Mouse (Mus musculus): ENCODE data around the gene Rere. TPM values are rescaled to one million over a fixed set of nuclear protein-coding genes. Genes with fewer than 3 reads are reported as not detected.
"Not testable (repeated sequence)": the region's sequence is repeated elsewhere in the genome, so short reads cannot be mapped to it uniquely, and the experiment has no call there.

Rere gene
- polyA plus RNA-seq, 2 experiments: 4.8 to 5.1 TPM

DNA sequence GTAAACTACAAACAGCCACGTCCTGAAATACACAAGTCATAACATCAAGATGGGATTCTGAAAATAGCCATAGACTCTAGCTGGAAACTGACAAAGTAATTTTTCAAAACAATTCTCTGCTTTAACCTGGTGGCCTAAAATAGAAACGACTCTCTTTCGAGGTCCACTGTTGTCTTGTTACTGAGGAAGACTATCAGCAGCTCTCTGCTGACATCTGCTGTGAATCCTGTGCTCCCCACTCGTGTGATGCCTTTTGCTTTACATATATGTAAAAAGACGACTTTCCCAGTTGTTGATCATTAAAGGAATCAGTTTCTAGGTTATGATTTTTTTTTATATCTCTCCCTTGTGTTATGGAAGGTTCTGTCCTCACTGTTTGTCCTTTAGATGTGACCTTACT is 194.8 kb downstream of the Rere start:
- TF ChIP-seq CTCF (IDR thresholded peaks at IDR 0.05; ENCODE audit: low read depth): peak; percentile 37; the same call in 1 of the 2 replicates
- TF ChIP-seq EP300 (IDR thresholded peaks at IDR 0.05; ENCODE audit: low read depth): no peak
- Histone ChIP-seq H3K9me3 (ENCODE audit: control insufficient read depth, low read length) (no peaks in the 10 kb centered on the region), H3K4me2 (ENCODE audit: low read depth) (no peak overlapping the region), H3K27me3 (ENCODE audit: control insufficient read depth, insufficient read depth, low read length) (no peaks in the 10 kb centered on the region), H3K4me1 (replicated peaks; ENCODE audit: control insufficient read depth in 2 of 2, insufficient read depth in 2 of 2, low read length in 1 of 2) (peaks cover 2 to 5% of the 10 kb centered on the region in 2 experiments; a peak in 1 of 4 replicates), H3K27ac (no peak overlapping the region), H3K9ac (replicated peaks) (no peak overlapping the region), H3K36me3 (replicated peaks; ENCODE audit: control insufficient read depth, insufficient read depth, low read depth) (no peaks in the 10 kb centered on the region; the same call in 1 of the 2 replicates), H3K4me3 (ENCODE audit: insufficient read depth in 1 of 2, low read depth in 2 of 2, low read length in 2 of 2) (no peak overlapping the region)
- ATAC-seq (ENCODE audit: insufficient read depth) (no peak), DNase-seq (ENCODE audit: low read depth in 3 of 3, low spot score in 3 of 3) (no peak)
- 45% methylated on average over 5 of the region's 5 CpGs for WGBS (ENCODE audit: insufficient replicate concordance)

GRCm38 (mm10) chr4:150478006-150478405 is 196.6 kb downstream of the Rere start:
- H3K4me1 ChIP-seq (replicated peaks; ENCODE audit: control insufficient read depth in 2 of 2, insufficient read depth in 2 of 2, low read length in 1 of 2): peaks cover 2 to 5% of the 10 kb centered on the region in 2 experiments; a peak in 1 of 4 replicates
- no peaks in the 10 kb centered on the region for H3K27me3 ChIP-seq (ENCODE audit: control insufficient read depth, insufficient read depth, low read length)
- H3K9ac ChIP-seq (replicated peaks): no peak overlapping the region
- ATAC-seq (ENCODE audit: insufficient read depth): no peak
- H3K36me3 ChIP-seq (replicated peaks; ENCODE audit: control insufficient read depth, insufficient read depth, low read depth): no peaks in the 10 kb centered on the region; the same call in 1 of the 2 replicates
- no peak for TF ChIP-seq CTCF (IDR thresholded peaks at IDR 0.05; ENCODE audit: low read depth)
- TF ChIP-seq EP300 (IDR thresholded peaks at IDR 0.05; ENCODE audit: low read depth): no peak
- DNase-seq (ENCODE audit: low read depth in 3 of 3, low spot score in 3 of 3): no peak
- H3K4me3 ChIP-seq (ENCODE audit: insufficient read depth in 1 of 2, low read depth in 2 of 2, low read length in 2 of 2): no peak overlapping the region
- no peak overlapping the region for H3K4me2 ChIP-seq (ENCODE audit: low read depth)
- H3K9me3 ChIP-seq (ENCODE audit: control insufficient read depth, low read length): no peaks in the 10 kb centered on the region
- no peak overlapping the region for H3K27ac ChIP-seq
- 37% methylated on average over 6 of the region's 6 CpGs for WGBS (ENCODE audit: insufficient replicate concordance)

DNA sequence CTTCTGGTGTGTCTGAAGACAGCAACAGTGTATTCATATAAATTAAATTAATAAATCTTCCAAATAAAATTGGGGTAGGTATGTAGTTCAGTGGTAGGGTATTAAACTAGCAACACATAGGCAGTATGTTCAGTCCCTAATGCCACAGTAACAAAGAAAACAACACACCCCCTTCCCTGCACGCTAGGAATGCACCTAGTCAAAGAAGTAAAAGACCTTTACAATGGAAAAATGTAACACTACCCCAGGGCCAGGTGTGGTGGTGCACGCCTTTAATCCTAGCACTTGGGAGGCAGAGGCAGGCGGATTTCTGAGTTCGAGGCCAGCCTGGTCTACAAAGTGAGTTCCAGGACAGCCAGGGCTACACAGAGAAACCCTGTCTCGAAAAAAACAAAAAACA is 201.6 kb downstream of the Rere start:
- H3K27ac ChIP-seq; ATAC-seq (ENCODE audit: insufficient read depth); H3K36me3 ChIP-seq (replicated peaks; ENCODE audit: control insufficient read depth, insufficient read depth, low read depth); H3K4me3 ChIP-seq (ENCODE audit: insufficient read depth in 1 of 2, low read depth in 2 of 2, low read length in 2 of 2); H3K9ac ChIP-seq (replicated peaks); H3K27me3 ChIP-seq (ENCODE audit: control insufficient read depth, insufficient read depth, low read length); DNase-seq (ENCODE audit: low read depth in 3 of 3, low spot score in 3 of 3); H3K4me1 ChIP-seq (replicated peaks; ENCODE audit: control insufficient read depth in 2 of 2, insufficient read depth in 2 of 2, low read length in 1 of 2); H3K4me2 ChIP-seq (ENCODE audit: low read depth); H3K9me3 ChIP-seq (ENCODE audit: control insufficient read depth, low read length): not testable (repeated sequence)
- whole genome bisulfite sequencing (ENCODE audit: insufficient replicate concordance): 82% methylated on average over 5 of the region's 5 CpGs

- H3K4me2 ChIP-seq (ENCODE audit: low read depth): no peak overlapping the region
- H3K4me3 ChIP-seq (ENCODE audit: insufficient read depth in 1 of 2, low read depth in 2 of 2, low read length in 2 of 2): no peak overlapping the region
- ATAC-seq (ENCODE audit: insufficient read depth) (no peak; the same call in 1 of the 2 replicates), DNase-seq (ENCODE audit: low read depth in 3 of 3, low spot score in 3 of 3) (no peak)
- no peaks in the 10 kb centered on the region for H3K27me3 ChIP-seq (ENCODE audit: control insufficient read depth, insufficient read depth, low read length)
- H3K4me1 ChIP-seq (replicated peaks; ENCODE audit: control insufficient read depth in 2 of 2, insufficient read depth in 2 of 2, low read length in 1 of 2): peaks cover 3 to 11% of the 10 kb centered on the region in 2 experiments; a peak in 3 of 4 replicates
- WGBS (ENCODE audit: insufficient replicate concordance): 31% methylated on average over 2 of the region's 2 CpGs
- TF ChIP-seq CTCF (IDR thresholded peaks at IDR 0.05; ENCODE audit: low read depth) (no peak), EP300 (IDR thresholded peaks at IDR 0.05; ENCODE audit: low read depth) (no peak)
- no peak overlapping the region for H3K27ac ChIP-seq
- no peaks in the 10 kb centered on the region for H3K9me3 ChIP-seq (ENCODE audit: control insufficient read depth, low read length)
- H3K9ac ChIP-seq (replicated peaks): no peak overlapping the region
- no peaks in the 10 kb centered on the region; the same call in 1 of the 2 replicates for H3K36me3 ChIP-seq (replicated peaks; ENCODE audit: control insufficient read depth, insufficient read depth, low read depth)
These were observed 204.7 kb downstream of the Rere start for GRCm38 (mm10) chr4:150486097-150486496.

- no peak for DNase-seq (ENCODE audit: low read depth in 3 of 3, low spot score in 3 of 3)
- no peaks in the 10 kb centered on the region; the same call in 1 of the 2 replicates for H3K36me3 ChIP-seq (replicated peaks; ENCODE audit: control insufficient read depth, insufficient read depth, low read depth)
- no peak overlapping the region for H3K27ac ChIP-seq
- no peak for ATAC-seq (ENCODE audit: insufficient read depth)
- WGBS (ENCODE audit: insufficient replicate concordance): 72% methylated on average over 5 of the region's 5 CpGs
- no peak for TF ChIP-seq CTCF (IDR thresholded peaks at IDR 0.05; ENCODE audit: low read depth)
- no peak for TF ChIP-seq EP300 (IDR thresholded peaks at IDR 0.05; ENCODE audit: low read depth)
- no peak overlapping the region for H3K9ac ChIP-seq (replicated peaks)
- H3K4me3 ChIP-seq (ENCODE audit: insufficient read depth in 1 of 2, low read depth in 2 of 2, low read length in 2 of 2): no peak overlapping the region
- H3K4me2 ChIP-seq (ENCODE audit: low read depth): no peak overlapping the region
- no peaks in the 10 kb centered on the region for H3K9me3 ChIP-seq (ENCODE audit: control insufficient read depth, low read length)
- no peaks in the 10 kb centered on the region for H3K27me3 ChIP-seq (ENCODE audit: control insufficient read depth, insufficient read depth, low read length)
- peaks cover 3 to 11% of the 10 kb centered on the region in 2 experiments; a peak in 3 of 4 replicates for H3K4me1 ChIP-seq (replicated peaks; ENCODE audit: control insufficient read depth in 2 of 2, insufficient read depth in 2 of 2, low read length in 1 of 2)
These were observed 205.7 kb downstream of the Rere start for GRCm38 (mm10) chr4:150487109-150487508.

All from liver, embryonic 14.5 days (tissue).